Mouse (Mus musculus) monocyte, adult 2 months (primary cell): Measurements from ENCODE around the gene Pign.

Experiments
- DNase-seq, 2 experiments: peaks; one replicate each; pipeline ENCODE4 v3.0.0; 2022; ENCODE audit warnings: low spot score in 2 of 2, low read depth in 1 of 2

Pign gene

GRCm38 (mm10) chr1:105564289-105564688 is 99.2 kb downstream of the Pign start:
- DNase-seq = no peak

DNA sequence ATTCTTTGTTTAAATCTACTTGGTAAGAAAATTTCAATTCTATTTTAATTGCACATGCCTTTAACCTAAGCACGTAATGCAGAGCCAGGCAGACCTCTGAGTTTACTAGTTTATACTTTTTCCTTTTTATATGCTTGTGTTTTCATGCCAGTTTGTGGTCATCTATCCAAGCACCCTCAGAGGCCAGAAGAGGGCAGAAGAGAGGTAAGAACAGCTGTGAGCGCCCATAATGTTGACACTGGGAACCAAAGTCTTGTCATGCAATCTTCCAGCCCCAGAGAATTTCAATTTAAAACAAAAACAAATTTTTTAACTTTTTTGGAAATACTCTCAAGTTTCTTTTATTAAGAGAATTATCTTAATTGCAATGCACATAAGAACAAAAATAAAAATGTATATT is 99.7 kb downstream of the Pign start:
- DNase-seq = no peak

DNA sequence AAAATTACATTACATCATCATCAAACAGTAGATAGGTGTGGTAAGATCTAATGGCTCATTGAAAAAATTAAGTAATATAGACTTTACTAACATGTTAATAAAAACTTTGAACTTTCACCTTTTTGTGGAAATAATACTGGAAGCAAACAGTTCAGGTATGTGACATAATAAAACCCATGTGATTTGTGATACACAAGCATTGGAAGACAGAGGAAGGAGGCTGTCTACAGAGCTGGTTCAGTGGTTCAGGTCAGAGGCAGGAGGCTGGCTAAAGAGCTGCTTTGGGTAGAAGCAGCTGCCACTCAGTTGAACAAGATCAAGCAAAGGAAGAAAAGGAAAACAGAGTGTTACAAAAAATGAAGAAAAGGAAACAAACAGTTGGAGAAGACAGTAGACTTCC is 107.4 kb downstream of the Pign start:
- DNase-seq = no peak

GRCm38 (mm10) chr1:105555192-105555718 is 108.2 kb downstream of the Pign start:
- no peak for DNase-seq

GRCm38 (mm10) chr1:105553130-105553529 is 110.3 kb downstream of the Pign start:
- no peak for DNase-seq

GRCm38 (mm10) chr1:105550163-105550562 is 113.3 kb downstream of the Pign start:
- no peak for DNase-seq

DNA sequence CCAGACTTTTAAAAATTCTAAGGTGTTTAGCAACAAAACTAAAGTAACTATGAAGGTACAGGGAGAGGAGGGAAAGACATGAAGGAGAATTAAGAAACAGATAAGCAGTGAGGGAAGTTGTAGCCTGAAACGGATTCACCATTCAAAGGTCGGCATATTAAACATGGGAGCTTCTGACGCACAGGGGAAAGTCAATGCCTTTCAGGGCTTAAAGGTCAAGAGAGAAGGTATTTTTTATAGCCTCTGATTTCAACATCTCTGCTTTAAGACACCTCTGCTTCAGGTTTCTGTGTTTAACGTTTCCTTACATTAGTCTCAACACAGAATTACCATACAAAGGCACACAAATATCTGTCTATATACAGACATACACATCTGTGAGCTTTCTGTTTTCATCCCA is 113.8 kb downstream of the Pign start:
- DNase-seq = no peak

GRCm38 (mm10) chr1:105543051-105543450 is 120.4 kb downstream of the Pign start:
- no peak for DNase-seq

GRCm38 (mm10) chr1:105523768-105524167 is 139.7 kb downstream of the Pign start:
- no peak for DNase-seq

DNA sequence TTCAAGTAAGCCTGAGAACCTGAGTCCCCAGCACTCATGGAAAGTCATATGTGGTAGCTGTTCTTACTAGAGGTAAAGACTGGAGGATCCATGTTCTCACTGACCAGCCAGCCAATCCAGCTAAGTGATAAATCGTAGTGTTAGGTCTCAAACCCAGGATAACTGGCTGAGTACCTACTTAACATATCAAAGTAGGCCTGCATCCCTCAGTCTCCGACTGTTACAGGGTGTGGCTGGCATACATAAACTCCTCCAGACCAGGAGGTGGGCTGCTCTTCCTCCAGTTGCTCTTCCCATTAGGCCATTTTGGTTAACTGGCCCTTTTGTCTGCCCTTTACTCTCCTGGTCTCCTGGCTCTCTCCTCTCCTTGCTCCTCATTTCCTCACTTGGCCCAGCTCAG is 141.2 kb downstream of the Pign start:
- DNase-seq = no peak

DNA sequence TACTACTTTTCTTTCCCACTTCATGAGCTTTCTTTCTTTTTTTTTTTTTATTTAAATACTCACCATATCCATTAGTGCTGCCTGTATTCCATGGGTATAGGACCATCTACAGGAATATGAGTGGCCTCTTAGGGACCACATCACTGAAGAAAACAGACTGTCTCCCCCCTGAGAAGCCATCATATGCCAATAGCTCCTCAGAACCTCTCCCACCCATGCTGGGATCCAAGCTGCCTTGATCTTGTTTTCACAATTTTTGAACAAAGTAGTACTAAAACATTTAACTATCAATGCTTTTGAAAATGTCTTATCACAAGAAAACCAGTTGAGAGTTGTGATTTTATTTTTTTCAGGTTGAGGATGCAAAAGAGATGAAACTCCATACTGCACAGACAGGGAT is 145.4 kb downstream of the Pign start:
- no peak for DNase-seq

GRCm38 (mm10) chr1:105507116-105507515 is 156.4 kb downstream of the Pign start:
- DNase-seq = no peak

DNA sequence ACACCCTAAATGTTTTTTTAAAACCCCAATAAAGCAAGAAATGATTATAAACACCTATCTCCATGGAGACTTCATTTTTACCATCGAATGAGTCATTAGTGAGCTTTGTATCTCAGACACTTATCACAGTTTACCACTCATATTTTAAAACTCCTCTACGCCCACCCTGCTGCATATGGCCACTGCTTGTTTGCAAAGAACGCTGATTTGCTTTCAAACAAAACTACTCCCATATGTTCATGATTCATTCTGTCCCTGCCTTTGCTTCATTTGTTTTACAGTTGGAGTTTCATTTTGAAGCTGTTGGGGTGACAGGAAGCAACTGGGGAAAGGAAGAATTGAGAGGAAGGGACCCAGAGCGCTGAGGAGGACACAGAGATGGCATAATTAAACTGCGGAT is 170.9 kb downstream of the Pign start:
- DNase-seq = no peak

- no peak for DNase-seq
These were observed 174.0 kb downstream of the Pign start for GRCm38 (mm10) chr1:105489456-105489855.

DNA sequence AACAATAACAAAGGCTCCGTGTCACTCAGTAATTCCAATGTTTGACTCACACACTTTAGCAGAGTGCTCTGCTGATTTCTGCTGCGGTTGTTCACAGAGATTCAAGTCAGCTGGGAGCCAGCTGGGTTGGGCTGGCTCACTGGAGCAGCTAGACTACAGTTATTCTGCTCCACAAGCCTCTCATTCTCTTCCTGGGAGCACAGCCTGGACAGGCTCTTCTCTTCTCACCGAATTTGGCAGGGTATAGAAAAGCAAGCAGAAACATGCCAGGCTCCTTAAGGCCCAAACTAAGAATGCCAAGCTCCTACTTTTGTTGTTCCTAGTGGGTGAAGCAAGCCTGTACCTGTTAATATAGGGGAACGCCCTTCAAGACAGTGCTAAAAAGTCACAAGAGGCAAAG is 176.4 kb downstream of the Pign start:
- no peak for DNase-seq
